Mouse (Mus musculus): ENCODE results near the gene Olfr175-ps1.

DNA sequence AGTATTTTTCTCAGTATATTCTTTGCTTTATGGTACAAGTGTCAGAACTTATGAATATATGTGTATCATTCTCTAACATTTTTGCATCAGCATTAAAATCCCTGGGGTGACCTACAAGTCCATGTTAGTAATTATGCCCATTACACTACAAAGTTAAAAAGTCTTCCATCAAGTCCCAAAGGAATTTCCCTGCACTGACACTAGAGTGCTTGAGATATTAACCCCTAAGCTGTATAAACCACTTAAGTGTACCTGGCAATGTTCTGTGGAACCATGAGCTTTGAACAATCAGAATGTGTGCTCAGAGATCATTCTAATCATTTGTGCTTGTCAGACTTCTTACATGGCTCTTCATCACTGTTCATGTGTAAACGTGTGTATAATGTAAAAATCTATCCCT is 48.1 kb upstream of the Olfr175-ps1 start, which contains the start of gene Olfr177:
- no peak for TF ChIP-seq CTCF (IDR thresholded peaks at IDR 0.05; ENCODE audit: borderline replicate concordance, extremely low read depth, insufficient read depth, insufficient read length)
- no peak for TF ChIP-seq POLR2A (IDR thresholded peaks at IDR 0.05; ENCODE audit: borderline replicate concordance, extremely low read depth, insufficient read depth, insufficient read length, poor library complexity, severe bottlenecking)

Data from brain, embryonic 14.5 days (tissue).